Mouse (Mus musculus): ENCODE results near the gene Hip1. TPM values are rescaled to one million over a fixed set of nuclear protein-coding genes. Genes with fewer than 3 reads are reported as not detected.

Hip1 gene
- polyA plus RNA-seq, 1 experiment from 2014 or later: 49.1 TPM

DNA sequence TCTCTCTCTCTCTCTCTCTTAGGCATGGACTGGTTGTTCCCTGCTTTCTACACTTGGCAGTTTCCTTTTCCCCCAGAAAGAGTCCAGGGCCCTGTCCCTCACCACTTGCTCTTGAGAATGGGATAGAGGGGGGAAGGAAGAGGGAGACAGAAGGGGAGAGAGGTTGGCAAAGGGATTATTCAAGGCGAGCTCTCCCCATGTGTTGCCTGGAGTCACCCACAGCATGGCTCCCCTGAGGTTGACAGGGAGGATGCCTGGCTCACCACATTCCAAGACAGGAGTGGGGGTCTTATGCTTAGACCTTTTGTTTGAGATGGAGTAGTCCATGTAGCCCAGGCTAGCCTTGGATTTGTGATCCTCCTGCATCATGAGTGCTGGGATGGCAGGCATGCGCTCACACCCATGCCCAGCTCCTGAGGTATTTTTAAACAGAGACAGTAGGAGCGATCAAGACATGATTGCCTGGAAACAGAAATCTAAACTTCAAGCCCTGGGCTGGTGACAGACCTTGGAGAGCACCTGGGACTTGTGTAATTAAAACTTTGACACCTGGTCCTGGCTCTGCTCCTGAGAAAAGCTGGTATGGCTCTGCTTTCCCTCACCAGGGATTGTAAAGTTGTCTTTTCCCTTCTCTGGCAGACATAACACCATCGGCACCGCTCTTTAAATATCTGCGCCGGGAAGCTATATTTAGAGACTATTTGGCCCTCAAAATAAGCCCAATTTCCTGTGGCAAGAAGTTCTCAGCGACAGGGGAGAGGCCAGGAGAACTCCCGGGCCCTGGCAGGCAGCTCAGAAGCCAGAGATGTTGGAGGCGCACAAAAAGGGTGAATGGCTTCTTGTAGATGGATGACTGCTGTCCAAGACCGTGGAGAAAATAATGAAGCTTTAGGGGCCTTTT is 20.0 kb downstream of the Hip1 start:
- Histone ChIP-seq H3K4me1 (peaks cover 9% of the 10 kb centered on the region; the same call in 1 of the 2 replicates), H3K27me3 (ENCODE audit: low read depth, poor library complexity, severe bottlenecking) (no peaks in the 10 kb centered on the region), H3K9me3 (replicated peaks) (no peaks in the 10 kb centered on the region), H3K27ac (no peak overlapping the region), H3K36me3 (no peaks in the 10 kb centered on the region), H3K4me3 (no peak overlapping the region)
- WGBS: 66% methylated on average over 11 of the region's 11 CpGs
- no peak for DNase-seq (ENCODE audit: low spot score)

DNA sequence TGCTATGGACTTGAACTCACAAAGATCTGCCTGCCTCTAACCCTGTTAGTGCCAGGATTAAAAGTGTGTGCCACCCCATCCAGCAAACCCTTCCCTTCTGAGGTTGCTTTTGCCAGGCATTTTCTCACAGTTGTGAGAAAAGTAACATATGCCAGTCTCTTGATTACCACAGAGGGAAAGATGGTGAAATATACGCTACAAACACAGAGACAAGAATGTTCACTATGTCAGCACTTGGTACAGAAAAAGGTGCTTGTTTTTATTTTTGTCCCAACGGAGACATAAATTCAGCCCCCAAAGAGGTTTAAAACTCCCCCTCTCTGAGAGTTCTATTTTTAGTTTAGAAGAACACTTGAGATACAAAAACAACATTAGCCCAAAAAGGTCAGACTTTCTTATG is 20.8 kb downstream of the Hip1 start:
- Histone ChIP-seq H3K9me3 (replicated peaks) (no peaks in the 10 kb centered on the region), H3K27me3 (ENCODE audit: low read depth, poor library complexity, severe bottlenecking) (no peaks in the 10 kb centered on the region), H3K4me3 (no peak overlapping the region), H3K27ac (no peak overlapping the region), H3K4me1 (peaks cover 9% of the 10 kb centered on the region; the same call in 1 of the 2 replicates), H3K36me3 (no peaks in the 10 kb centered on the region)
- 91% methylated on average over 2 of the region's 2 CpGs for WGBS
- no peak for DNase-seq (ENCODE audit: low spot score)

DNA sequence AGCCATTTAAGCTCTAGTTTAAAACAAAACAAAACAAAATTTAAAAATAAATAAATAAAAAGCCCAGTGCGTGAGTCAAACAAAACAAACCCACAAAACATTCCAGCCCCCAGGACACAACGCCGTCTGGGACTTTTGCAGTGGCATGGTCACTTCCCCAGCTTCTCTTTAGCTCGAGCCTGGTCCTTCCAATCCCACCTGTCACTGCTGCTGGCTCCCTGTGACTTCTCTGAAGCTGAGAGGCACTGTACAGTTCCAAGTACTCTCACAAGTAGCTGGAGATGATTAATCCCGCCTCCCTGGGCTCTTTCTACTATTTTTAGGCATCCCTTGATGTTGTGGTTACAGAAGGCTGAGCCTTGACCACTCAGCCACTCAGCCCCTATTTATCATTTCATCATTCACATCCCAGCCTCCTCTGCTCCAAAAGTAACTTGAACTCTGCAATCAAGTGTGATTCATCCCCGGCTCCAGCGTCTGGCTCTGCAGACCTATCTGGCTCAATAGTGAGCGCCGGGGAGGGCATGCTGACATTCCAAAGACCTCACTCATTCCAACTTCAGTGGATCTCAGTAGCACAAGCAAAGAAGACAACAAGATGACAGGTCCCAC is 22.7 kb downstream of the Hip1 start:
- DNase-seq (ENCODE audit: low spot score): no peak
- WGBS: 82% methylated on average over 9 of the region's 9 CpGs
- H3K36me3 ChIP-seq: no peaks in the 10 kb centered on the region

DNA sequence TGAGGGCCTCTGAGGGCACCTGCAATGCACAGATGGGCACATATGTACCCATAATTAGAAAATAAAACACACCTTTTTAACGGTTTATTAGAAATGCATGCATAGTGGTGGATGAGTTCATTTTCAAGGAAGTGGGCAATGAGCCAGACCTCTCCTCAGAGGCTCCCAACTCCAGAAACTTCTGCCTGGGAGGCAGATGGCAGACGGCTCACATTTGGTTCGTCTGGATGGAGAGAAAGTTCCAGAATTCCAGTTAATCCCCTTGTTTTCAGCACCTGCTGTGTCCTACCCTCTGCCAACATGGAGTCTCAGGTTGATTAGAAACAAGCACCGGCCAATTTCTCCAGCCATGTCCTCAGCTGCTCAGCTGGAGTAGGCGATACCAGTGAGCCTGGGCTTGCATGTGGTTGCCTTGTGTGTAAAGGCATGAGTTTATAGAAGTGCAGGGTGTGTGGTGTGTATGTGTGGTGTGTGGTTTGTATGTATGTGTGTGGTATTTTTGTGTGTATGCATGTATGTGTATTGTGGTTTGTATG is 27.5 kb downstream of the Hip1 start:
- Histone ChIP-seq H3K27ac (no peak overlapping the region), H3K4me3 (no peak overlapping the region), H3K27me3 (ENCODE audit: low read depth, poor library complexity, severe bottlenecking) (no peaks in the 10 kb centered on the region), H3K36me3 (peaks cover 3% of the 10 kb centered on the region), H3K4me1 (no peaks in the 10 kb centered on the region), H3K9me3 (replicated peaks) (no peaks in the 10 kb centered on the region)
- DNase-seq (ENCODE audit: low spot score): no peak
- WGBS: 94% methylated on average over 5 of the region's 5 CpGs

More for the DNA sequence above, 22.7 kb downstream of the Hip1 start:
- peaks cover 9% of the 10 kb centered on the region; the same call in 1 of the 2 replicates for H3K4me1 ChIP-seq
- H3K9me3 ChIP-seq (replicated peaks): no peaks in the 10 kb centered on the region
- H3K4me3 ChIP-seq: no peak overlapping the region
- no peaks in the 10 kb centered on the region for H3K27me3 ChIP-seq (ENCODE audit: low read depth, poor library complexity, severe bottlenecking)
- no peak overlapping the region for H3K27ac ChIP-seq

DNA sequence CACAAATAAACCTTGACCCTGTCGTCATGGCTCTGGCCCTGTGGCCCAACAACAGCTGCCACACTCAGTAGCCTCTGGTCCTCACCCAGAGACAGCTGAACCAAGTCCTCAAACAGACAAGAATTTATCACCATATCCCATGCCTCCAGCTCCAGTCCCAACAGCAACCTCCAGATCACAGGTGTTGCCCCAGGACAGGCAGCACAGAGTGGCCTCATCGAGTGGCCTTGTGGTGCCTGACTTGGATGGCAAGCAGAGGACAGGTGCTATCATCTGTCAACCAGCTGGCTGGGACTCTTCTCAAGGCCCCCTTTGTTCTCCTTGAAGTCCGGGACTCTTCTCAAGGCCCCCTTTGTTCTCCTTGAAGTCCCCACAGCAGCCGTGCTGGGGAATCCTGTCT is 31.8 kb downstream of the Hip1 start:
- 70% methylated on average over 4 of the region's 4 CpGs for WGBS
- Histone ChIP-seq H3K4me3 (no peak overlapping the region), H3K27me3 (ENCODE audit: low read depth, poor library complexity, severe bottlenecking) (no peaks in the 10 kb centered on the region), H3K27ac (no peak overlapping the region), H3K9me3 (replicated peaks) (no peaks in the 10 kb centered on the region), H3K4me1 (no peaks in the 10 kb centered on the region), H3K36me3 (peaks cover 3% of the 10 kb centered on the region)
- DNase-seq (ENCODE audit: low spot score): no peak

DNA sequence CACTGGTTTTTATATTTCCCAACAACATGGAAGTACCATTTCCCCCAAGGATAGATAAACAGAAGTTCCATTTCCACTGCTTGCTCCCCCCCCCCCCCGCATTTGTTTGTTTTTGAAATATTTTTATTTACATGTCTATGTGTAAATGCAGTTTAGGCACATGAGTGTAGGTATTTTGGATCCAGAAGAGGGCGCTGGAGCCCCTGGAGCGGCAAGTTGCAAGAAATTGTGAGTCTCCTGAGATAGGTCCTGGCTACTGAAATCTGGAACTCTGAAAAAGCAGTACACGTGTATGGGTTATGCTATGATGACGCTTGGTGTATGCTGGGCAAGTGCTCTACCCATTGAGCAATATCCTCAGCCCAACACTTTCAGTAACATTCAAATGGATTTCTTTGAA is 33.8 kb downstream of the Hip1 start:
- WGBS: 60% methylated on average over 5 of the region's 5 CpGs
- Histone ChIP-seq H3K4me3 (no peak overlapping the region), H3K4me1 (no peaks in the 10 kb centered on the region), H3K27me3 (ENCODE audit: low read depth, poor library complexity, severe bottlenecking) (no peaks in the 10 kb centered on the region), H3K9me3 (replicated peaks) (no peaks in the 10 kb centered on the region), H3K27ac (no peak overlapping the region), H3K36me3 (peaks cover 3% of the 10 kb centered on the region)
- no peak for DNase-seq (ENCODE audit: low spot score)

DNA sequence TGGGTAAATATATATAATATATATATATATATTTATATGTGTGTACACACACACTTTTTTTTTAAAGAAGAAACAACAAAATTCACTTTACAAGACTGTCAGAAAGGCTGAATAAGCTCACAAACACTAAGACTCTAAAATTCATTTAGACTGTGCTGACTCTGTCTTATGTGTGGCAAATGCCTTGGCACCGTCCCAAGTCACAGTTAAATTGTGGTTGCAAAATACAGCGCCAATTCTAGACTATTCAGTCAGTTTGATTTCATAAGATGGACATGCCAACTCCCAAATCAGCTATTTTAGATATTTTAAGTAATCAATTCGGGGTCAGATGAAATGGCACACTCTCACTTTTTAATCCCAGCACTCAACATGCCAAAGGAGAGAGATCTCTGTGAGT is 36.6 kb downstream of the Hip1 start:
- Histone ChIP-seq H3K27me3 (ENCODE audit: low read depth, poor library complexity, severe bottlenecking) (no peaks in the 10 kb centered on the region), H3K9me3 (replicated peaks) (no peaks in the 10 kb centered on the region), H3K4me3 (no peak overlapping the region), H3K27ac (no peak overlapping the region), H3K4me1 (0 out of 2 replicates have a peak, but pooled peaks cover 6% of the 10 kb centered on the region), H3K36me3 (no peaks in the 10 kb centered on the region)
- no peak for DNase-seq (ENCODE audit: low spot score)
- WGBS: 91% methylated on average over 3 of the region's 3 CpGs

DNA sequence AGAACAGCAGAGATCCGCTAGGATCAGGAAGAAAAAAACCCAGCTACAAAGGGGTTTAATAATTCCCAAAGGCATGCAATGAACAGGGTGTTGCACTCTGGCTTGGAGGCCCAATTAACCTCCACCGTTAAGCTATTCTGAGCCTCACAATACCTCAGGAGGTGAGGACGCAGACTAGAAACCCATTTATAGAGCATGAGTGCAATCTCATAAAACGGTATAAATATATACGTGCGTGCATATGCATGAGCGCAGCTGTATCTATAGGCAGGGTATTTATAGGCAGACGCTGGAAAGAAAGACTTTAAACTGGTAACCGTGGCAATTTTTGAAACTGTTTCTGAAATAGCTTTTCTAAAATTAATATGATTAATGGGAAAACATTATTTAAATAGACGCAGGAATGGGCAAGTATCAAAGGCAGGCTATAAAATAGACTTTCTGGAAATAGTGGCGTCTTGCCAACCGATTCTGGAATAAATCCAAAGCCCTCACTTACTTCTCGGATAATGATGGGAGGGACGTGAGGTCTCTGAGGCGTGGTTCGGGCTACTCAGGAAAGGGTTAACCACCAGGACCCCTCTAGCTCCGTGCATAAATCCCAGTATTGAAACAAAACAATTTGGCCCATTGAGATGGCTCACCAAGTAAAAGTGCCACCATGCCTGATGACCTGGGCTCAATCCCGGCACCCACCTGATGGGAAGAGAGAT is 37.2 kb downstream of the Hip1 start:
- Histone ChIP-seq H3K36me3 (no peaks in the 10 kb centered on the region), H3K4me1 (0 out of 2 replicates have a peak, but pooled peaks cover 6% of the 10 kb centered on the region), H3K27me3 (ENCODE audit: low read depth, poor library complexity, severe bottlenecking) (no peaks in the 10 kb centered on the region), H3K9me3 (replicated peaks) (no peaks in the 10 kb centered on the region), H3K4me3 (no peak overlapping the region), H3K27ac (no peak overlapping the region)
- DNase-seq (ENCODE audit: low spot score): no peak
- 88% methylated on average over 18 of the region's 18 CpGs for WGBS

DNA sequence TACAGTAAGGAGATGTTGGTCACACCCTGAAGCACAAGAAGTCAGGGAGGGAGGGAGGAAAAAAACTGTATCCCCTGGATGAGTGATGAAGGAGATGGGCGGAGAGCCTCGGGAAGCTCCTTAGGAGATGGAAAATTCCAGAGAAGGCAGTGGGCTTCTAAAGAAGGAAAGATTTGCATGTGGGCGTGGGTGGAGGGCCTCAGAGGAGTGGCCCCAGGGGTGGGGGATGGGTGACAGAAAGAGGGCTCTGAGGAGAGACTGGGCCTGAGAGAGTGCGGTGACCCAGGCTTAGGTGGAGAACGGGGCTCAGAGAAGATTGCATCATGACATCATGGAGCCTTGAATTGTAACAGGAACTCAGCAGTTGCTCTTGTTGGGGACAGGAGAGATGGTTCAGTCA is 39.5 kb downstream of the Hip1 start:
- WGBS: 56% methylated on average over 5 of the region's 5 CpGs
- H3K4me1 ChIP-seq: peaks cover 14% of the 10 kb centered on the region; the same call in 1 of the 2 replicates
- H3K36me3 ChIP-seq: no peaks in the 10 kb centered on the region
- no peaks in the 10 kb centered on the region for H3K9me3 ChIP-seq (replicated peaks)
- no peaks in the 10 kb centered on the region for H3K27me3 ChIP-seq (ENCODE audit: low read depth, poor library complexity, severe bottlenecking)
- H3K27ac ChIP-seq: no peak overlapping the region
- no peak for DNase-seq (ENCODE audit: low spot score)
- no peak overlapping the region for H3K4me3 ChIP-seq

DNA sequence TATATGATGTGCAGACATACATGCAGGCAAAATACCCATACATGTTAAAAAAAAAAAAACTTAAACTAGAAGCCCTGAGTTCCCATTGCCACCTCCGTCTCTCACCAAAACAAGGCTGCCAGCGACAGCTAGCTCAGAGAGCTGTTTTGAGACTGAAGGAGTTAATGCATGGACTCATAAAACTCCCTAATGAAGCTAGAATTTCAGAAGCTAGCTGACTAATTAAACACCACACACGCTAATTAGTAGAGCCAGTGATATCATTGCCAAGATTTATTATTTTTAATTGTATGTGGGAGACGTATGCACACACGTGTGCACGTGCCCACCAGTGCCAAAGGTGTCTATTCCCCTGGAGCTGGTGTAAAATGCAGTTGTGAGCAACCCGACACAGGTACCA is 42.0 kb downstream of the Hip1 start:
- DNase-seq (ENCODE audit: low spot score): no peak
- H3K4me3 ChIP-seq: no peak overlapping the region
- peaks cover 14% of the 10 kb centered on the region; the same call in 1 of the 2 replicates for H3K4me1 ChIP-seq
- no peaks in the 10 kb centered on the region for H3K27me3 ChIP-seq (ENCODE audit: low read depth, poor library complexity, severe bottlenecking)
- 81% methylated on average over 7 of the region's 7 CpGs for WGBS
- no peaks in the 10 kb centered on the region for H3K9me3 ChIP-seq (replicated peaks)
- no peak overlapping the region for H3K27ac ChIP-seq
- no peaks in the 10 kb centered on the region for H3K36me3 ChIP-seq

DNA sequence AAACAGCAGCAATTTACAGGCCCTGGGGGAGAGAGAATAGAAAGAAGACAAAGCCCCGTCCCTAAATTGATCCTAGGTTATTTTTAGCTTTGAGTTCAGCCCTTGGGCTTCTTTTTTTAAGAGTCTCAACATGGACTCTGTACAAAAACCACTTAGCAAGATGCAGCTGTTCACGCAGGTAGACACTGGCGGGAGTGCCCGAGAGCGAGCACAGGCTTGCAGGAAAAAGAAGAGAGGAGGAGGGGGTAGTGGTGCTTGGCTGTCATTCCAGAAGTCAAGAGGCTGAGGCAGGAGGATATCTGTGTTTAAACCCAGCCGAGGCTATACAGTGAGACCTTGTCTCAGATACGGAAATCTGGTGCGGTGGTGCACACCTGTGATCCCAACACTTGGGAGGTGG is 42.9 kb downstream of the Hip1 start:
- Histone ChIP-seq H3K9me3 (replicated peaks) (no peaks in the 10 kb centered on the region), H3K27ac (no peak overlapping the region), H3K4me1 (peaks cover 14% of the 10 kb centered on the region; the same call in 1 of the 2 replicates), H3K4me3 (no peak overlapping the region), H3K36me3 (no peaks in the 10 kb centered on the region), H3K27me3 (ENCODE audit: low read depth, poor library complexity, severe bottlenecking) (no peaks in the 10 kb centered on the region)
- DNase-seq (ENCODE audit: low spot score): no peak
- 80% methylated on average over 8 of the region's 8 CpGs for WGBS

DNA sequence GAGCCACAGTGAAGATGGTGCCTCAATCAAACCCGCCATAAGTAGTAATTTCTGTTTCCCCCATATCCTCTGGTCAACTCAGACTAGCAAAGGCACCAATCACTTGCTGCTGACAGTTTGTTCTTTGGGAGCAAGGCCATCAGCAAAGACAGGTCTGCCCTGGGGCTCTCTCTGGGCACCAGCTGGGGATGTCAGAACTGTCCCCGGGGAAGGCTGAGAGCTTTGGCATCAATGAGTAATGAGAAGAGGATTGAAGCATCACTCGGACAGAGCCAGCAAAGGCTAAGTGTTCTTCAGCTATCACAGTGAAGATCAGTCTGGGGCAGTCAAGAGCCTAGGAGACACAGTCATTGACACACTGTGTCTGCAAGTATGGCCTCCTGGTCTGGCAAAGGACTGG is 46.0 kb downstream of the Hip1 start:
- peaks cover 8% of the 10 kb centered on the region; the same call in 1 of the 2 replicates for H3K4me1 ChIP-seq
- no peaks in the 10 kb centered on the region for H3K36me3 ChIP-seq
- WGBS: 79% methylated on average over 3 of the region's 3 CpGs

More for the DNA sequence above, 46.0 kb downstream of the Hip1 start:
- Histone ChIP-seq H3K4me3 (no peak overlapping the region), H3K27me3 (ENCODE audit: low read depth, poor library complexity, severe bottlenecking) (no peaks in the 10 kb centered on the region), H3K9me3 (replicated peaks) (no peaks in the 10 kb centered on the region), H3K27ac (no peak overlapping the region)
- no peak for DNase-seq (ENCODE audit: low spot score)

Data from limb, embryonic 10.5 days (tissue).